Mouse (Mus musculus) gonadal fat pad, adult 2 months (tissue): ENCODE measurements around the gene Hnrnpc. TPM values are rescaled to one million over a fixed set of nuclear protein-coding genes. Genes with fewer than 3 reads are reported as not detected.

Source experiments
- DNase-seq: peaks from one replicate; pipeline ENCODE4 v3.0.0-alpha.2; 2012; ENCODE audit warnings: low read depth
- polyA plus RNA-seq: library from polyadenylated mRNA; depleted of rRNA; stranded (reverse); fragments of >200 nt; gene quantifications from 2 replicates; pipeline ENCODE4 v1.2.3, GENCODE M21; 2012; rRNA removed

The Hnrnpc gene
- polyA plus RNA-seq, 1 experiment: 62.5 TPM

- DNase-seq: no peak
Measured at GRCm38 (mm10) chr14:52024133-52024532, 79.7 kb downstream of the Hnrnpc start.

Other genes with a start within 250 kb of the Hnrnpc start
- gene Mettl17, start 219.2 kb downstream of the Hnrnpc start, polyA plus RNA-seq: 30.5 and 32.8 TPM in 2 replicates
- gene Slc39a2, start 211.1 kb downstream of the Hnrnpc start, polyA plus RNA-seq: 0.51 and 0.77 TPM in 2 replicates
- 178 and 261 TPM in 2 replicates for gene Ndrg2, start 189.9 kb downstream of the Hnrnpc start, polyA plus RNA-seq
- gene Tppp2, start 185.6 kb downstream of the Hnrnpc start, polyA plus RNA-seq: 1.6 and 2.3 TPM in 2 replicates
- 210 and 501 TPM in 2 replicates for gene Rnase13, start 181.3 kb downstream of the Hnrnpc start, polyA plus RNA-seq
- 103 and 141 TPM in 2 replicates for gene Arhgef40, start 119.3 kb downstream of the Hnrnpc start, polyA plus RNA-seq
- 0.51 and 0.55 TPM in 2 replicates for gene Tmem253, start 88.4 kb downstream of the Hnrnpc start, polyA plus RNA-seq
- gene Zfp219, start 83.3 kb downstream of the Hnrnpc start, polyA plus RNA-seq: 65.7 and 74.2 TPM in 2 replicates
- gene Olfr221, start 61.6 kb downstream of the Hnrnpc start, polyA plus RNA-seq: not detected in 2 replicates
- 4.0 and 4.4 TPM in 2 replicates for gene Rpgrip1, start 6.7 kb upstream of the Hnrnpc start, polyA plus RNA-seq
- 9.6 and 13.1 TPM in 2 replicates for gene Supt16, start 93.4 kb upstream of the Hnrnpc start, polyA plus RNA-seq
- 30.1 and 35.2 TPM in 2 replicates for gene Chd8, start 153.8 kb upstream of the Hnrnpc start, polyA plus RNA-seq
- 30.5 and 38.7 TPM in 2 replicates for gene Tox4, start 175.1 kb upstream of the Hnrnpc start, polyA plus RNA-seq
- gene Rab2b, start 175.5 kb upstream of the Hnrnpc start, polyA plus RNA-seq: 11.4 TPM in 2 replicates
- gene Mettl3, start 201.1 kb upstream of the Hnrnpc start, polyA plus RNA-seq: 18.8 and 19.2 TPM in 2 replicates
- 5.7 and 7.6 TPM in 2 replicates for gene Sall2, start 224.7 kb upstream of the Hnrnpc start, polyA plus RNA-seq